Mouse (Mus musculus): ENCODE data around the gene Polr2e.

DNA sequence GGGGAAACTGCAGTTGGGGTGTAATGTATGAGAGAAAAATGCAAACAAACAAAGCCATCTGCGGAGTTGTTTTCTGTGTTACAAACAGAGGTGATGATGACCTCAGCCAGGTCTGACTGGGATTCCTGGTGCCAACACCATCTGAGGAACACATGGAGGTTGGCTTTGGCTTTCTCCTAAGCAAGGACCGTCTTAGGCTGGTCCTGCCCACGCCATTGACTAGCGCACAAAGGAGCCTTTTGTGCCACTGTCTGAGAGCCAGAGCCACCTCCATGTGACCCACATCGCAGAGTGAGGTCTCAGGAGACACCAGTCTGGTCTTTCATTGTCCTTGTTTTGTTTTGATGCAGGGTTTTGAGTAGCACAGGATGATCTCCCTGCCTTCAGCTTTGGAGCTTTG, 8.8 kb upstream of the Polr2e start:
- TF ChIP-seq CTCF (conservative IDR thresholded peaks at IDR 0.05; ENCODE audit: low read length) (no peak), POU5F1 (IDR thresholded peaks at IDR 0.05; ENCODE audit: borderline replicate concordance, low read length) (no peak), NANOG (IDR thresholded peaks at IDR 0.05; ENCODE audit: borderline replicate concordance, low read length) (no peak)
